Mouse (Mus musculus): Measurements from ENCODE around the gene C1qtnf3. TPM values are rescaled to one million over a fixed set of nuclear protein-coding genes. Genes with fewer than 3 reads are reported as not detected.

The C1qtnf3 gene
- polyA plus RNA-seq, 1 experiment: 0.96 TPM

- Histone ChIP-seq H3K4me1 (ENCODE audit: control insufficient read depth, insufficient read depth, insufficient read length, low read length) (peaks cover 5% of the 10 kb centered on the region; the same call in 1 of the 2 replicates), H3K27me3 (ENCODE audit: control insufficient read depth, insufficient read depth, low read length) (no peaks in the 10 kb centered on the region), H3K36me3 (ENCODE audit: control insufficient read depth, insufficient read depth, low read length) (no peaks in the 10 kb centered on the region), H3K4me3 (ENCODE audit: low read depth, low read length) (no peak overlapping the region), H3K27ac (ENCODE audit: insufficient read depth, low read depth, low read length) (no peak overlapping the region; the same call in 1 of the 2 replicates)
- TF ChIP-seq POLR2A (IDR thresholded peaks at IDR 0.05; ENCODE audit: low read depth, low read length) (no peak), CTCF (IDR thresholded peaks at IDR 0.05; ENCODE audit: extremely low read depth, insufficient read length, insufficient replicate concordance, low read depth, low read length) (no peak)
- 34% methylated on average over 15 of the region's 15 CpGs for WGBS
Observed at GRCm38 (mm10) chr15:10959277-10960026, 7.3 kb downstream of the C1qtnf3 start.

GRCm38 (mm10) chr15:10960267-10960666, 8.1 kb downstream of the C1qtnf3 start:
- Histone ChIP-seq H3K27ac (ENCODE audit: insufficient read depth, low read depth, low read length) (no peak overlapping the region), H3K4me3 (ENCODE audit: low read depth, low read length) (no peak overlapping the region), H3K4me1 (ENCODE audit: control insufficient read depth, insufficient read depth, insufficient read length, low read length) (peaks cover 2% of the 10 kb centered on the region; the same call in 1 of the 2 replicates), H3K27me3 (ENCODE audit: control insufficient read depth, insufficient read depth, low read length) (no peaks in the 10 kb centered on the region), H3K36me3 (ENCODE audit: control insufficient read depth, insufficient read depth, low read length) (no peaks in the 10 kb centered on the region)
- TF ChIP-seq CTCF (IDR thresholded peaks at IDR 0.05; ENCODE audit: extremely low read depth, insufficient read length, insufficient replicate concordance, low read depth, low read length) (no peak), POLR2A (IDR thresholded peaks at IDR 0.05; ENCODE audit: low read depth, low read length) (no peak)
- 68% methylated on average over 5 of the region's 5 CpGs for WGBS

GRCm38 (mm10) chr15:10962601-10963000, 10.5 kb downstream of the C1qtnf3 start:
- no peaks in the 10 kb centered on the region for H3K27me3 ChIP-seq (ENCODE audit: control insufficient read depth, insufficient read depth, low read length)
- TF ChIP-seq POLR2A (IDR thresholded peaks at IDR 0.05; ENCODE audit: low read depth, low read length) (no peak), CTCF (IDR thresholded peaks at IDR 0.05; ENCODE audit: extremely low read depth, insufficient read length, insufficient replicate concordance, low read depth, low read length) (no peak)
- H3K4me1 ChIP-seq (ENCODE audit: control insufficient read depth, insufficient read depth, insufficient read length, low read length): peaks cover 2% of the 10 kb centered on the region; the same call in 1 of the 2 replicates
- H3K27ac ChIP-seq (ENCODE audit: insufficient read depth, low read depth, low read length): no peak overlapping the region
- no peak overlapping the region for H3K4me3 ChIP-seq (ENCODE audit: low read depth, low read length)
- WGBS: 83% methylated on average over 2 of the region's 2 CpGs
- no peaks in the 10 kb centered on the region for H3K36me3 ChIP-seq (ENCODE audit: control insufficient read depth, insufficient read depth, low read length)

- Histone ChIP-seq H3K4me3 (ENCODE audit: low read depth, low read length) (no peak overlapping the region), H3K27me3 (ENCODE audit: control insufficient read depth, insufficient read depth, low read length) (no peaks in the 10 kb centered on the region), H3K27ac (ENCODE audit: insufficient read depth, low read depth, low read length) (no peak overlapping the region), H3K36me3 (ENCODE audit: control insufficient read depth, insufficient read depth, low read length) (no peaks in the 10 kb centered on the region), H3K4me1 (ENCODE audit: control insufficient read depth, insufficient read depth, insufficient read length, low read length) (peaks cover 2% of the 10 kb centered on the region; the same call in 1 of the 2 replicates)
- WGBS: 58% methylated on average over 3 of the region's 3 CpGs
- TF ChIP-seq POLR2A (IDR thresholded peaks at IDR 0.05; ENCODE audit: low read depth, low read length) (no peak), CTCF (IDR thresholded peaks at IDR 0.05; ENCODE audit: extremely low read depth, insufficient read length, insufficient replicate concordance, low read depth, low read length) (no peak)
Observed at GRCm38 (mm10) chr15:10969439-10969838, 17.3 kb downstream of the C1qtnf3 start.

GRCm38 (mm10) chr15:10970777-10971176, 18.6 kb downstream of the C1qtnf3 start:
- 70% methylated on average over 5 of the region's 5 CpGs for WGBS
- TF ChIP-seq POLR2A (IDR thresholded peaks at IDR 0.05; ENCODE audit: low read depth, low read length) (no peak), CTCF (IDR thresholded peaks at IDR 0.05; ENCODE audit: extremely low read depth, insufficient read length, insufficient replicate concordance, low read depth, low read length) (no peak)

GRCm38 (mm10) chr15:10977151-10977550, 25.0 kb downstream of the C1qtnf3 start:
- H3K27me3 ChIP-seq (ENCODE audit: control insufficient read depth, insufficient read depth, low read length): no peaks in the 10 kb centered on the region
- no peak overlapping the region for H3K4me3 ChIP-seq (ENCODE audit: low read depth, low read length)
- H3K36me3 ChIP-seq (ENCODE audit: control insufficient read depth, insufficient read depth, low read length): no peaks in the 10 kb centered on the region
- no peak overlapping the region for H3K27ac ChIP-seq (ENCODE audit: insufficient read depth, low read depth, low read length)
- 0 out of 2 replicates have a peak, but pooled peaks cover 2% of the 10 kb centered on the region for H3K4me1 ChIP-seq (ENCODE audit: control insufficient read depth, insufficient read depth, insufficient read length, low read length)
- TF ChIP-seq POLR2A (IDR thresholded peaks at IDR 0.05; ENCODE audit: low read depth, low read length): no peak
- TF ChIP-seq CTCF (IDR thresholded peaks at IDR 0.05; ENCODE audit: extremely low read depth, insufficient read length, insufficient replicate concordance, low read depth, low read length): no peak

More at GRCm38 (mm10) chr15:10970777-10971176, 18.6 kb downstream of the C1qtnf3 start:
- Histone ChIP-seq H3K4me3 (ENCODE audit: low read depth, low read length) (no peak overlapping the region), H3K27ac (ENCODE audit: insufficient read depth, low read depth, low read length) (no peak overlapping the region), H3K36me3 (ENCODE audit: control insufficient read depth, insufficient read depth, low read length) (no peaks in the 10 kb centered on the region), H3K4me1 (ENCODE audit: control insufficient read depth, insufficient read depth, insufficient read length, low read length) (peaks cover 2% of the 10 kb centered on the region; the same call in 1 of the 2 replicates), H3K27me3 (ENCODE audit: control insufficient read depth, insufficient read depth, low read length) (no peaks in the 10 kb centered on the region)

- WGBS: 56% methylated on average over 2 of the region's 2 CpGs
- no peaks in the 10 kb centered on the region for H3K27me3 ChIP-seq (ENCODE audit: control insufficient read depth, insufficient read depth, low read length)
- peaks cover 4% of the 10 kb centered on the region for H3K36me3 ChIP-seq (ENCODE audit: control insufficient read depth, insufficient read depth, low read length)
- TF ChIP-seq POLR2A (IDR thresholded peaks at IDR 0.05; ENCODE audit: low read depth, low read length) (no peak), CTCF (IDR thresholded peaks at IDR 0.05; ENCODE audit: extremely low read depth, insufficient read length, insufficient replicate concordance, low read depth, low read length) (no peak)
- H3K4me1 ChIP-seq (ENCODE audit: control insufficient read depth, insufficient read depth, insufficient read length, low read length): peaks cover 4% of the 10 kb centered on the region
- H3K4me3 ChIP-seq (ENCODE audit: low read depth, low read length): no peak overlapping the region
- H3K27ac ChIP-seq (ENCODE audit: insufficient read depth, low read depth, low read length): no peak overlapping the region
Observed at GRCm38 (mm10) chr15:10980712-10981111, 28.6 kb downstream of the C1qtnf3 start.
